8 mouse cellular contexts compared by ENCODE assay signal in the genomic region with DNA sequence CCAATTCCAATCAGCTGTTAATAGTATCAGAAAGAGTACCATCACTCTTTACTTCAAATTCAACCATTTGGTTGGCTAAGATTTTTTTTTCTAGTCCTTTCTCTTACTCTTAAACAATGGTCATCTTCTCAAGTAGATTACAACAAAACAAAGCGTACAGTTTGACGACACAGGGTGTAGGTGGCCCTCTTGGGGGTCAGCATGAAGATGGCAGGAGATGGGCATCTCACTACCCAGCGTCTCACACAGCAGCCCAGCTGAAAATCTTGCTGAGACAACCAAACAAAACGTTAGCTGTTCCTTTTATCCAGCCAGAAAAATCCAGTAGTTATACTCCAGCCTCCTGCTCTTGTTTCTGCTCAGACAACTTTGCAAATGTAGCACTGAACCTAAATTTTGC.
DNase-seq lines count a peak whose midpoint lies in the region; ATAC-seq lines count a peak whose summit lies in the region.

No protein-coding gene starts in this region.

- no peak for ATAC-seq in kidney, embryonic 16.5 days (ENCODE audit: low FRiP score, low TSS enrichment)
- no peak for ATAC-seq in forebrain, embryonic 14.5 days
- ATAC-seq in neural tube, embryonic 12.5 days (ENCODE audit: low FRiP score, low read depth) = no peak

- H3K27ac ChIP-seq in kidney, embryonic 16.5 days (ENCODE audit: low read length) = no peak overlapping the region
- H3K27ac ChIP-seq in forebrain, embryonic 14.5 days (ENCODE audit: low read depth, low read length) = no peak overlapping the region
- peak overlapping the region; percentile 67; the same call in 1 of the 2 replicates for H3K27ac ChIP-seq in limb, embryonic 10.5 days
- H3K27ac ChIP-seq in neural tube, embryonic 12.5 days = no peak overlapping the region

- H3K4me2 ChIP-seq in kidney, embryonic 16.5 days (replicated peaks; ENCODE audit: low read depth, low read length) = peak overlapping the region; percentile 66
- peak overlapping the region; percentile 61; the same call in 1 of the 2 replicates for H3K4me2 ChIP-seq in forebrain, embryonic 14.5 days (ENCODE audit: low read length)
- peak overlapping the region; percentile 64 for H3K4me2 ChIP-seq in neural tube, embryonic 12.5 days (replicated peaks)

- no peaks in the 10 kb centered on the region for H3K9me3 ChIP-seq in kidney, embryonic 16.5 days (ENCODE audit: low read length)
- no peaks in the 10 kb centered on the region for H3K9me3 ChIP-seq in forebrain, embryonic 14.5 days (replicated peaks; ENCODE audit: control insufficient read depth, low read length)
- H3K9me3 ChIP-seq in limb, embryonic 10.5 days (replicated peaks) = no peaks in the 10 kb centered on the region
- H3K9me3 ChIP-seq in neural tube, embryonic 12.5 days = no peaks in the 10 kb centered on the region

- no peaks in the 10 kb centered on the region for H3K36me3 ChIP-seq in kidney, embryonic 16.5 days (ENCODE audit: insufficient read depth, low read length)
- H3K36me3 ChIP-seq in forebrain, embryonic 14.5 days (ENCODE audit: control insufficient read depth, insufficient read depth, low read length) = no peaks in the 10 kb centered on the region
- no peaks in the 10 kb centered on the region for H3K36me3 ChIP-seq in limb, embryonic 10.5 days
- no peaks in the 10 kb centered on the region for H3K36me3 ChIP-seq in neural tube, embryonic 12.5 days

- H3K9ac ChIP-seq in kidney, embryonic 16.5 days (replicated peaks; ENCODE audit: low read length) = no peak overlapping the region
- no peak overlapping the region for H3K9ac ChIP-seq in forebrain, embryonic 14.5 days (ENCODE audit: low read length)
- H3K9ac ChIP-seq in neural tube, embryonic 12.5 days = no peak overlapping the region

- 0 out of 2 replicates have a peak, but pooled peaks cover 7% of the 10 kb centered on the region for H3K27me3 ChIP-seq in kidney, embryonic 16.5 days (ENCODE audit: insufficient read depth, low read length)
- peaks cover 8% of the 10 kb centered on the region for H3K27me3 ChIP-seq in forebrain, embryonic 14.5 days (replicated peaks; ENCODE audit: control insufficient read depth, insufficient read depth, low read length)
- H3K27me3 ChIP-seq in limb, embryonic 10.5 days (ENCODE audit: low read depth, poor library complexity, severe bottlenecking) = peaks cover 18% of the 10 kb centered on the region
- H3K27me3 ChIP-seq in neural tube, embryonic 12.5 days (replicated peaks) = no peaks in the 10 kb centered on the region

- H3K4me3 ChIP-seq in kidney, embryonic 16.5 days (ENCODE audit: low read length) = no peak overlapping the region
- 0 out of 2 replicates have a peak overlapping the region, but pooled peaks have one; percentile 20 for H3K4me3 ChIP-seq in forebrain, embryonic 14.5 days (ENCODE audit: low read depth, low read length)
- peak overlapping the region; percentile 47 for H3K4me3 ChIP-seq in limb, embryonic 10.5 days
- no peak overlapping the region for H3K4me3 ChIP-seq in neural tube, embryonic 12.5 days

- peaks cover 18% of the 10 kb centered on the region for H3K4me1 ChIP-seq in kidney, embryonic 16.5 days (ENCODE audit: insufficient read depth, low read length)
- 0 out of 2 replicates have a peak, but pooled peaks cover 2% of the 10 kb centered on the region for H3K4me1 ChIP-seq in forebrain, embryonic 14.5 days (ENCODE audit: control insufficient read depth, insufficient read depth, low read length)
- peaks cover 28% of the 10 kb centered on the region for H3K4me1 ChIP-seq in limb, embryonic 10.5 days
- H3K4me1 ChIP-seq in neural tube, embryonic 12.5 days = peaks cover 5% of the 10 kb centered on the region; the same call in 1 of the 2 replicates

- DNase-seq in kidney, adult 9 months = no peak
- no peak for DNase-seq in forebrain, embryonic 14.5 days (ENCODE audit: low spot score)
- DNase-seq in limb, embryonic 10.5 days (ENCODE audit: low spot score) = no peak
- no peak for DNase-seq in T-cell, adult 2 months (ENCODE audit: low spot score)
- DNase-seq in frontal cortex, adult 2 months (ENCODE audit: extremely low spot score in 1 of 2, low spot score in 1 of 2) = no peak
- DNase-seq in thymus, postnatal 10 days (ENCODE audit: low spot score in 2 of 2) = no peak

- WGBS in kidney, embryonic 16.5 days = 33% methylated on average over 4 of the region's 4 CpGs
- WGBS in forebrain, embryonic 14.5 days = 26% methylated on average over 4 of the region's 4 CpGs
- WGBS in limb, embryonic 10.5 days = 38% methylated on average over 4 of the region's 4 CpGs
- 34% methylated on average over 4 of the region's 4 CpGs for WGBS in neural tube, embryonic 12.5 days

Comparison
In these comparisons a context has a peak if more than half of its experiments do, and no peak if none do; other contexts are left out.
1. H3K4me3 ChIP-seq: peak in forebrain, embryonic 14.5 days (single experiment) and limb, embryonic 10.5 days (single experiment); none in kidney, embryonic 16.5 days (single experiment) and neural tube, embryonic 12.5 days (single experiment).
2. Peak in every context shown above with its lines, with median percentiles within 50 percentile points of each other: H3K4me2 ChIP-seq.